Mouse (Mus musculus) stomach, embryonic 15.5 days (tissue): ENCODE measurements around the gene Tmem44. TPM values are rescaled to one million over a fixed set of nuclear protein-coding genes. Genes with fewer than 3 reads are reported as not detected.

Experiments used
- ATAC-seq: fragments of 200-750 bp; cut with Nextera tagmentation; 2 replicates; pipeline ENCODE4 v1.8.0; 2017; ENCODE audit warnings: low read depth, moderate number of reproducible peaks, moderate TSS enrichment; ENCODE audit not compliant: insufficient read depth, low FRiP score
- H3K27ac ChIP-seq: fragments of 300-500 bp; sonication (generic); 2 replicates; pipeline ENCODE4 v1.5.1; 2015; ENCODE audit warnings: mild to moderate bottlenecking, inconsistent platforms
- H3K27me3 ChIP-seq: fragments of 300-500 bp; sonication (generic); replicated peaks from 2 replicates; pipeline ENCODE4 v1.6.1; 2015; ENCODE audit warnings: inconsistent platforms
- H3K36me3 ChIP-seq: fragments of 300-500 bp; sonication (generic); 2 replicates; pipeline ENCODE4 v1.6.1; 2015; ENCODE audit warnings: inconsistent platforms
- H3K4me1 ChIP-seq: fragments of 300-500 bp; sonication (generic); 2 replicates; pipeline ENCODE4 v1.6.1; 2015; ENCODE audit warnings: inconsistent platforms
- H3K4me2 ChIP-seq: fragments of 300-500 bp; sonication (generic); 2 replicates; pipeline ENCODE4 v1.6.1; 2015; ENCODE audit warnings: mild to moderate bottlenecking, inconsistent platforms
- H3K4me3 ChIP-seq: fragments of 300-500 bp; sonication (generic); replicated peaks from 2 replicates; pipeline ENCODE4 v1.5.1; 2015; ENCODE audit warnings: inconsistent platforms
- H3K9ac ChIP-seq: fragments of 300-500 bp; sonication (generic); 2 replicates; pipeline ENCODE4 v1.6.1; 2015; ENCODE audit warnings: inconsistent platforms
- H3K9me3 ChIP-seq: fragments of 300-500 bp; sonication (generic); 2 replicates; pipeline ENCODE4 v1.6.1; 2016; ENCODE audit warnings: inconsistent platforms
- WGBS: fragments of 180-500 bp; shearing (Covaris S2); methylation state at CpG from one replicate; pipeline ENCODE4 v1.1.7; 2015; 5-methylcytosine and 5-hydroxymethylcytosine counted together
- polyA plus RNA-seq: library from polyadenylated mRNA; unstranded; fragments of >200 nt; fragmentation: Nextera tagmentation; extraction: Ambion mirVana; gene quantifications from 2 replicates; pipeline ENCODE4 v1.2.1, GENCODE M21; 2015

The Tmem44 gene
- polyA plus RNA-seq, 1 experiment from 2014 or later = 11.7 TPM

GRCm38 (mm10) chr16:30502221-30502891 lies 48.3 kb downstream of the Tmem44 start:
- Histone ChIP-seq H3K9ac (no peak overlapping the region), H3K4me1 (peaks cover 19% of the 10 kb centered on the region), H3K36me3 (no peaks in the 10 kb centered on the region), H3K4me3 (peak overlapping the region; percentile 23), H3K4me2 (peak overlapping the region; percentile 54), H3K9me3 (no peaks in the 10 kb centered on the region), H3K27me3 (no peaks in the 10 kb centered on the region), H3K27ac (peak overlapping the region; percentile 50)
- ATAC-seq = peak; percentile 50; the same call in 1 of the 2 replicates
- WGBS = 27% methylated on average over 25 of the region's 25 CpGs

- Histone ChIP-seq H3K27me3 (no peaks in the 10 kb centered on the region), H3K9ac (no peak overlapping the region), H3K9me3 (no peaks in the 10 kb centered on the region), H3K27ac (no peak overlapping the region), H3K4me3 (no peak overlapping the region), H3K4me1 (peaks cover 19% of the 10 kb centered on the region), H3K4me2 (no peak overlapping the region), H3K36me3 (no peaks in the 10 kb centered on the region)
- no peak for ATAC-seq
- 69% methylated on average over 5 of the region's 5 CpGs for WGBS
These were observed 49.0 kb downstream of the Tmem44 start for GRCm38 (mm10) chr16:30501621-30502020.

DNA sequence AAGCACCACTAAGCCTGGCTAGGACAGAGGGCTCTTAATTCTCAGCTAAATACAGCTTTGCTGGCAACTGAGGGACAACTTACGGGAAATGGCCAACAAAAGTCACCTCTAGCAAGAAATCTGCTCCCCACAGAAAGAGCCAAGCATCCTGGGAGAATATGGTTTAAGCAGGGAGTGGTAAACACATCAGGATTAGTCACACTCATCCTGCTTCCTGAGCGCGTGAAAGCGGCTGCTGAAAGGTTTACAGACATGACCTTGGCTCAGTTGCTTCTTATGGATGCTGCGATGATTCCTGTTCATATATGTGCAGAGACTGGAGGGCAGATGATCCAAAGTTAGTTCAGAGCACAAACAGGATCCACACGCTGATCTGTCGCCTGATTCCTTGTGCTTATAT lies 50.4 kb downstream of the Tmem44 start:
- Histone ChIP-seq H3K4me3 (no peak overlapping the region), H3K27ac (no peak overlapping the region), H3K9me3 (no peaks in the 10 kb centered on the region), H3K4me1 (peaks cover 17% of the 10 kb centered on the region), H3K27me3 (no peaks in the 10 kb centered on the region), H3K36me3 (no peaks in the 10 kb centered on the region), H3K4me2 (no peak overlapping the region), H3K9ac (no peak overlapping the region)
- 70% methylated on average over 7 of the region's 7 CpGs for WGBS
- ATAC-seq = no peak

DNA sequence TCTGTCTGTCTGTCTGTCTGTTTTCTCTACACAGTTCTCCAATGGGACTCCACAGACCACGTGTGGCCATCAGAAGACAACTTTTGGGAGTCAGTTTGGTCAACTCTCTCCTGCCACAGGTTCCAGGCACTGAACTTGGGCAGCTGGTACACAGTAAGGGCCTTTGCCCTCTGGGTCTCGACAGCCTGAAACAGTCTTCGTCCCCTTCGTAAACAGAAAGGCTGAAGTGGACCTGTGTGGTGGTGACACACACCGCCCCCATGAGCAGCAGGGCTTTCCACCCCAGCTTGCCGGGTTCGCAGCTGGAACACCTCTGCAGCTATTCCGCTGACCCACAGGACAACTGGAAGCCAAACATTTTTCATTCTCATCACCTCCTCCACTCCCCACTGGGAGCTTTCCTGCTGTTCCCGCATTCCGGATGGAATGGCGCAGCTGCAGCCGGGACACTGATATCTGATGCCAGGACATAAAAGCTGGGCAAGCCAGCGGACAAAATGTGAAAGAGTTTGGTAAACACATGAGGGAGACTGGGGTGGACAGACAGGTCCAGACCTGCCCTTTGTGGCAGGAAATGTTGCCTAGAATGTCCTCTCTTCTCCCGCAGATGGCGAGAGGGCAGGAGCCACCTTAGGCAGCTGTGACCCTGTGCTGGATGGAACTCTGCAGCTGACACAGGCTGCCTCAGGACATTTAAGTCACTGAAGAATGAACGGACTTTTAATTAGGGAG lies 51.4 kb downstream of the Tmem44 start:
- 26% methylated on average over 16 of the region's 16 CpGs for WGBS

DNA sequence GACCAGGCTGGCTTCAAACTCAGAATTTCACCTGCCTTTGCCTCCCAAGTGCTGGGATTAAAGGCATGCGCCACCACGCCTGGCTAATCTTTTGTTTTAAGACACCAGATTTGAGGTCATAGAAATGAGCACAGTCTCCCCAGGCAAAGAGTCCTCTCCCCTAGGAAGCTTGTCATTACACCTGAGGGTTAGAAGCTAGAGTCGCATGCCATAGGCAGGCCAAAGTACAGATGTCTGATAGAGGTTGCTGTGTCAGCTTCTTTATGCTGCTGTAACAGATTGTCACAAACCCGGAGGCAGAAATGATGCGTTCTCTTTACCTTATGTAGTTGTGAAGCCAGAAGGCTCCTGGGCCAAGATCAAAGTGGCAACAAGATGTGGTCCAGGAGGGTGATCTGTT lies 53.3 kb downstream of the Tmem44 start:
- Histone ChIP-seq H3K4me2 (no peak overlapping the region), H3K4me3 (no peak overlapping the region), H3K27me3 (no peaks in the 10 kb centered on the region), H3K9ac (no peak overlapping the region), H3K27ac (no peak overlapping the region), H3K4me1 (peaks cover 11% of the 10 kb centered on the region), H3K36me3 (no peaks in the 10 kb centered on the region), H3K9me3 (no peaks in the 10 kb centered on the region)
- ATAC-seq = no peak
- whole genome bisulfite sequencing = 85% methylated on average over 5 of the region's 5 CpGs

More for the DNA sequence above, 51.4 kb downstream of the Tmem44 start:
- Histone ChIP-seq H3K9ac (no peak overlapping the region), H3K9me3 (no peaks in the 10 kb centered on the region), H3K4me1 (peaks cover 17% of the 10 kb centered on the region), H3K27ac (no peak overlapping the region), H3K4me3 (no peak overlapping the region), H3K27me3 (no peaks in the 10 kb centered on the region), H3K36me3 (no peaks in the 10 kb centered on the region), H3K4me2 (peak overlapping the region; percentile 15; the same call in 1 of the 2 replicates)
- ATAC-seq = peak; percentile 29; the same call in 1 of the 2 replicates

DNA sequence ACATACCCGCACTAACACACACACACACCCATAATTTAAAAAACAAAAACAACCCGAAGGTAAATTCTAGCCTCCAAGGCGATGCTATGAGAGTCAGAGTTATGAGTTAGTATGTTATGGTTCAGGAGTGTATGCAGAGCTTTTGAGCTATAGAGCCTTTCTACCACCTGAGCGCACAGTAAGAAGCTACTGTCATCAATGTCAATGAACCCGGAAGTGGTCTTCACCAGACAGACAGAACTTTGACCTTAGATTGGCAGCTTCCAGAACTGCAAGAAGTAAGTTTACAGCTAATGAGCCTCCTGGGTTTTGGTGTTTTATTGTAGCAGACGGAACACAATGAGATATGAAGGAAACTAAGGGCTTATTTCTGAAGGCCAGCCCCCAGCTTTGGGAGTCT lies 55.8 kb downstream of the Tmem44 start:
- 82% methylated on average over 6 of the region's 6 CpGs for WGBS
- H3K27ac ChIP-seq = no peak overlapping the region

DNA sequence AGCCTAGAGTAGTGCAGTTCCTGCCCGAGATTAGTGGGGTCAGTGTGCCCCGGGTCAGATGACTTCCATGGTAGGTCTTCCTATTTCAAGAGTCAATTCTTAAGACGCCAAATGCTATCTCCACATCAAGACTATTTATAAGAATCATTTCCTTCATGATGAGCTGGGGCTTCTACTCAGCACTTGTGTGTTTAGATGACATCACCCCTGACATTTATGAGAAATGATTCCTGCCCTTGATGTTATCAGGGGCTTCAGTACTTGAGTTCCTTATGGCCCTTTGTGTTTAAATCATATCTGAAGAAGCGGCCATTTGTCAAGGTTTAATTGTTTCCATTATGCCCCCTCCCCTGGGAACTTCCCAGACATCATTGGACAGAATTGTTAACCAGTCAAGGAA lies 58.9 kb downstream of the Tmem44 start:
- WGBS = 32% methylated on average over 4 of the region's 4 CpGs
- no peak overlapping the region for H3K4me2 ChIP-seq
- H3K27ac ChIP-seq = no peak overlapping the region
- H3K36me3 ChIP-seq = no peaks in the 10 kb centered on the region
- H3K9me3 ChIP-seq = no peaks in the 10 kb centered on the region
- no peaks in the 10 kb centered on the region for H3K27me3 ChIP-seq
- H3K4me1 ChIP-seq = no peaks in the 10 kb centered on the region
- no peak for ATAC-seq
- no peak overlapping the region for H3K9ac ChIP-seq
- H3K4me3 ChIP-seq = no peak overlapping the region

More for the DNA sequence above, 55.8 kb downstream of the Tmem44 start:
- no peak overlapping the region for H3K4me2 ChIP-seq
- peaks cover 5% of the 10 kb centered on the region for H3K4me1 ChIP-seq
- H3K36me3 ChIP-seq = no peaks in the 10 kb centered on the region
- H3K4me3 ChIP-seq = no peak overlapping the region
- H3K9ac ChIP-seq = no peak overlapping the region
- H3K9me3 ChIP-seq = no peaks in the 10 kb centered on the region
- ATAC-seq = no peak
- no peaks in the 10 kb centered on the region for H3K27me3 ChIP-seq

- 50% methylated on average over 2 of the region's 2 CpGs for WGBS
- Histone ChIP-seq H3K4me1 (no peaks in the 10 kb centered on the region), H3K36me3 (no peaks in the 10 kb centered on the region), H3K27me3 (no peaks in the 10 kb centered on the region), H3K27ac (no peak overlapping the region), H3K4me3 (no peak overlapping the region), H3K9ac (no peak overlapping the region), H3K4me2 (no peak overlapping the region), H3K9me3 (no peaks in the 10 kb centered on the region)
- no peak for ATAC-seq
These were observed 59.9 kb downstream of the Tmem44 start for GRCm38 (mm10) chr16:30490791-30491190.

DNA sequence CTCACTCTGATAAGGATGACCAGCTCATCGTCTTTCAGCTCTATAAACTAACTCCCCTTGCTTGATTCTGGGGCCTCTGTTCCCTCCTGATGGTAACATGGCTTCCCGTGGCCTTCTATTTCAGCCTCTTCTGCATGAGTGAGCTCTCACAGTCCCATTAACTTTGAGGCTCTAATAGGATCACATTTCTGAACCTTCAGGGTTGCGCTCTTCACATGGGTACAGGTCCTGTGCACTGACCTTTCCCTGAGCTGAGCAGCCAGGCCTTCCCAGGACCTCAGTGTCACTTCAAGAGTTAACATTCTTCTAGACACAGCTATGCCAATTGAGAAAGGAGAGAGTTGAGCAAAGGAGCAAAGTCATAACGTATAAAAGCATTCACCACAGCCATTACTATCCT lies 60.3 kb downstream of the Tmem44 start:
- Histone ChIP-seq H3K36me3 (no peaks in the 10 kb centered on the region), H3K9me3 (no peaks in the 10 kb centered on the region), H3K4me3 (no peak overlapping the region), H3K9ac (no peak overlapping the region), H3K27ac (no peak overlapping the region), H3K4me1 (no peaks in the 10 kb centered on the region), H3K4me2 (no peak overlapping the region), H3K27me3 (no peaks in the 10 kb centered on the region)
- no peak for ATAC-seq
- 70% methylated on average over 4 of the region's 4 CpGs for WGBS

DNA sequence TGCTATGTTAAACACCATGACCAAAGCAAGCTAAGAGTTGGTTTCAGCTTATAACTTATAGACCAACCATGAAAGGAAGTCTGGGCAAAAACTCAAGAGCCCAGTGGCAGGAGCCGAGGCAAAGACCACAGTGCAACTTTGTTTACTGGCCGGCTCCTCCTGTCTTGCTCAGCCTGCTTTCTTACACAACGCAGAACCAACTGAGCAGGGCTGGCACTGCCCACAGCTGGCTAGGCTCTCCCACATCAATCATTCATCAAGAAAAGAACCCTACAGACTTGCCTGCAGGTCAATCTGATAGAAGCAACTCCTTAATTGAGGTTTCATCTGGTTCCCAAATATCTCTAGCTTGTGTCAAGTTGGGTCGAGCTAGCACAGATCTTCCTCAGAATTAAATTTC lies 61.0 kb downstream of the Tmem44 start:
- Histone ChIP-seq H3K9me3 (no peaks in the 10 kb centered on the region), H3K27me3 (no peaks in the 10 kb centered on the region), H3K4me3 (no peak overlapping the region), H3K9ac (no peak overlapping the region), H3K4me2 (no peak overlapping the region), H3K4me1 (no peaks in the 10 kb centered on the region), H3K36me3 (no peaks in the 10 kb centered on the region), H3K27ac (no peak overlapping the region)
- ATAC-seq = no peak
- WGBS = 47% methylated on average over 4 of the region's 4 CpGs

GRCm38 (mm10) chr16:30486498-30486897 lies 64.1 kb downstream of the Tmem44 start:
- Histone ChIP-seq H3K4me1 (no peaks in the 10 kb centered on the region), H3K27ac (no peak overlapping the region), H3K9me3 (no peaks in the 10 kb centered on the region), H3K4me2 (no peak overlapping the region), H3K9ac (no peak overlapping the region), H3K27me3 (no peaks in the 10 kb centered on the region), H3K4me3 (no peak overlapping the region), H3K36me3 (no peaks in the 10 kb centered on the region)
- ATAC-seq = no peak
- WGBS = 50% methylated on average over 4 of the region's 4 CpGs

DNA sequence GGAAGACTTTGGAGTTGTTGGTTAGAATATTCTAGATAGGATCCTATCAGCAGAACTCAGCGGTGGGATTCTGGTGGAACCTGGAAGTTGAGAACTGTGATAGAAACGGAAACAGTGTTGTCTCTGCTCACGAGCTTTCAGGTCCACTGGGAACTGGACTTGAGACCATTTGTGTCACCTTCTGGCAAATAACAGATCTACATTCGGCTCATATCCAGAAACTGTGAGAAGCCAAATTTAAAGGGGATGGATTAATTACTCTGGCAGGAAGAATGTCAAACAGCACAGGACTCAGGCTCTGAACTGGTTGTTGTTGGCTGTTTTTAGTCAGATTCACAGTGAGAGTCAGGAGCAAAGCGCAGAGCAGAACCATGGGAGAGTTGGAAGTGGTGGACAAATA lies 72.9 kb downstream of the Tmem44 start:
- Histone ChIP-seq H3K4me2 (no peak overlapping the region), H3K4me3 (no peak overlapping the region), H3K4me1 (no peaks in the 10 kb centered on the region), H3K9me3 (no peaks in the 10 kb centered on the region), H3K27me3 (no peaks in the 10 kb centered on the region), H3K27ac (no peak overlapping the region), H3K9ac (no peak overlapping the region), H3K36me3 (no peaks in the 10 kb centered on the region)
- no peak for ATAC-seq
- WGBS = 90% methylated on average over 5 of the region's 5 CpGs
